ENCODE assay signal across 14 mouse cellular contexts in genomic region chr10:87046931-87047468, GRCm38 (mm10). TPM values are rescaled to one million over a fixed set of nuclear protein-coding genes. Genes with fewer than 3 reads are reported as not detected.
A peak's percentile ranks its signal among the peaks of the same experiment; 100 is the strongest.
DNase-seq lines count a peak whose midpoint lies in the region; ATAC-seq and TF ChIP-seq lines count a peak whose summit lies in the region.
"Had no signal": no experiment of that assay in that cellular context is flagged by ENCODE, and none has a peak within 500 bp of the region (broad histone marks: within the 10 kb centered on the region; RNA-seq: fewer than 3 reads in every experiment).

No protein-coding gene starts in this region.

- no peaks in the 10 kb centered on the region for H3K27me3 ChIP-seq in hindbrain, postnatal 0 days (ENCODE audit: insufficient read depth, low read length)
- H3K27me3 ChIP-seq in hindbrain, embryonic 14.5 days (ENCODE audit: control insufficient read depth, insufficient read depth, low read length) = no peaks in the 10 kb centered on the region
- H3K27me3 ChIP-seq in testis, adult 2 months (ENCODE audit: control insufficient read depth, insufficient read depth, low read length) = no peaks in the 10 kb centered on the region
- H3K27me3 ChIP-seq: limb, embryonic 12.5 days; neural tube, embryonic 15.5 days had no signal

- H3K4me1 ChIP-seq in hindbrain, postnatal 0 days (ENCODE audit: insufficient read depth, low read length) = no peaks in the 10 kb centered on the region
- no peaks in the 10 kb centered on the region for H3K4me1 ChIP-seq in hindbrain, embryonic 14.5 days (replicated peaks; ENCODE audit: control insufficient read depth, insufficient read depth, low read length)
- H3K4me1 ChIP-seq in testis, adult 2 months (ENCODE audit: control insufficient read depth, insufficient read depth, low read length) = no peaks in the 10 kb centered on the region
- H3K4me1 ChIP-seq in bone marrow macrophage, adult 2 months (ENCODE audit: control insufficient read depth, insufficient read depth, low read length) = no peaks in the 10 kb centered on the region
- H3K4me1 ChIP-seq: limb, embryonic 12.5 days; neural tube, embryonic 15.5 days had no signal

- TF ChIP-seq CTCF in hindbrain, postnatal 0 days (IDR thresholded peaks at IDR 0.05; ENCODE audit: low read depth) = peak; percentile 24; the same call in 1 of the 2 replicates
- TF ChIP-seq CTCF in testis, adult 2 months (IDR thresholded peaks at IDR 0.05; ENCODE audit: control insufficient read depth, insufficient read depth, insufficient replicate concordance, low read depth, low read length) = peak; percentile 54; the same call in 1 of the 2 replicates
- TF ChIP-seq CTCF in bone marrow macrophage, adult 2 months (IDR thresholded peaks at IDR 0.05; ENCODE audit: low read depth, low read length) = peak; percentile 14; the same call in 1 of the 2 replicates

- H3K9me3 ChIP-seq in hindbrain, postnatal 0 days (ENCODE audit: low read length) = no peaks in the 10 kb centered on the region
- H3K9me3 ChIP-seq in hindbrain, embryonic 14.5 days (ENCODE audit: control insufficient read depth, low read length) = no peaks in the 10 kb centered on the region
- H3K9me3 ChIP-seq: heart, embryonic 13.5 days; limb, embryonic 12.5 days; neural tube, embryonic 15.5 days had no signal

- H3K9ac ChIP-seq in hindbrain, postnatal 0 days (replicated peaks; ENCODE audit: low read length) = no peak overlapping the region
- no peak overlapping the region for H3K9ac ChIP-seq in hindbrain, embryonic 14.5 days
- H3K9ac ChIP-seq: heart, embryonic 13.5 days; limb, embryonic 12.5 days; neural tube, embryonic 15.5 days had no signal

- H3K4me2 ChIP-seq in hindbrain, postnatal 0 days (ENCODE audit: low read depth, low read length) = no peak overlapping the region
- H3K4me2 ChIP-seq in hindbrain, embryonic 14.5 days (replicated peaks) = no peak overlapping the region
- H3K4me2 ChIP-seq: heart, embryonic 13.5 days; limb, embryonic 12.5 days; neural tube, embryonic 15.5 days had no signal

- no peak overlapping the region for H3K4me3 ChIP-seq in hindbrain, postnatal 0 days (ENCODE audit: low read length)
- no peak overlapping the region for H3K4me3 ChIP-seq in hindbrain, embryonic 14.5 days (replicated peaks; ENCODE audit: low read length)
- H3K4me3 ChIP-seq in testis, adult 2 months (ENCODE audit: control insufficient read depth, low read depth, low read length) = no peak overlapping the region
- H3K4me3 ChIP-seq in bone marrow macrophage, adult 2 months (ENCODE audit: insufficient read depth, low read length) = no peak overlapping the region
- H3K4me3 ChIP-seq: gastrocnemius, adult 2 months; heart, embryonic 13.5 days; limb, embryonic 12.5 days; neural tube, embryonic 15.5 days had no signal

- intact Hi-C loops in heart, postnatal 36 days (cut with DNase I) = no loop called here

- no peak overlapping the region for H3K27ac ChIP-seq in hindbrain, postnatal 0 days
- H3K27ac ChIP-seq in hindbrain, embryonic 14.5 days = no peak overlapping the region
- H3K27ac ChIP-seq in testis, adult 2 months (ENCODE audit: control insufficient read depth, insufficient read depth, low read depth, low read length) = no peak overlapping the region
- H3K27ac ChIP-seq in bone marrow macrophage, adult 2 months (ENCODE audit: insufficient read depth, low read depth, low read length) = no peak overlapping the region
- H3K27ac ChIP-seq: gastrocnemius, adult 2 months; heart, embryonic 13.5 days; limb, embryonic 12.5 days; neural tube, embryonic 15.5 days had no signal

- ATAC-seq in hindbrain, postnatal 0 days = no peak
- ATAC-seq in hindbrain, embryonic 14.5 days (ENCODE audit: low FRiP score) = no peak

- DNase-seq in hindbrain, postnatal 0 days (ENCODE audit: low spot score) = no peak
- no peak for DNase-seq in hindbrain, embryonic 14.5 days (ENCODE audit: low spot score)
- DNase-seq in testis, postnatal 14 days (ENCODE audit: low spot score) = no peak
- DNase-seq in thymus, postnatal 36 days = peak; percentile 46 to 50
- DNase-seq in kidney, adult 18-20 months = no peak
- DNase-seq in heart, postnatal 36 days = no peak
- DNase-seq: gastrocnemius, adult 2 months; right cerebral cortex, postnatal 4 days had no signal

- 87% methylated on average over 10 of the region's 10 CpGs for WGBS in hindbrain, postnatal 0 days
- 87% methylated on average over 10 of the region's 10 CpGs for WGBS in hindbrain, embryonic 14.5 days

- no peak for TF ChIP-seq POLR2A in testis, adult 2 months (IDR thresholded peaks at IDR 0.05; ENCODE audit: control insufficient read depth, low read depth, low read length)
- no peak for TF ChIP-seq POLR2A in bone marrow macrophage, adult 2 months (IDR thresholded peaks at IDR 0.05; ENCODE audit: borderline replicate concordance, low read depth, low read length)

- H3K36me3 ChIP-seq in hindbrain, postnatal 0 days (ENCODE audit: insufficient read depth, low read length) = no peaks in the 10 kb centered on the region
- no peaks in the 10 kb centered on the region for H3K36me3 ChIP-seq in hindbrain, embryonic 14.5 days (replicated peaks; ENCODE audit: control insufficient read depth, insufficient read depth)
- no peaks in the 10 kb centered on the region for H3K36me3 ChIP-seq in testis, adult 2 months (ENCODE audit: control insufficient read depth, insufficient read depth, low read length)
- H3K36me3 ChIP-seq: heart, embryonic 13.5 days; limb, embryonic 12.5 days; neural tube, embryonic 15.5 days had no signal

RNA-seq across cellular contexts. Expression of gene 1700113H08Rik, which starts 10.8 kb away (rescaled TPM):
- total RNA-seq in hindbrain, postnatal 0 days (2014; rRNA removed) = 0.89 TPM in 1 of 2 replicates, not detected in the other
- polyA plus RNA-seq in hindbrain, postnatal 0 days (2015; fragmentation: Nextera tagmentation; extraction: Ambion mirVana) = 0.25 and 0.39 TPM in 2 replicates
- 0.37 TPM in 1 of 2 replicates, not detected in the other for polyA plus RNA-seq in hindbrain, embryonic 14.5 days (2014; fragmentation: Nextera tagmentation; extraction: Ambion mirVana)
- 201 and 242 TPM in 2 replicates for polyA plus RNA-seq in testis, adult 2 months (2012; rRNA removed)
- not detected in 2 replicates for polyA plus RNA-seq in bone marrow macrophage, adult 2 months (2012; ENCODE audit: insufficient read depth, insufficient read length, missing spikeins)
- not detected for total RNA-seq in heart, postnatal 36 days (2021)
- polyA plus RNA-seq: heart, embryonic 13.5 days; kidney, embryonic 14.5 days; limb, embryonic 12.5 days had no signal

RNA-seq across cellular contexts. Expression of gene Stab2, which starts 39.2 kb away (rescaled TPM):
- 0.42 TPM in 1 of 2 replicates, not detected in the other for total RNA-seq in hindbrain, postnatal 0 days (2014; rRNA removed)
- 0.10 and 0.42 TPM in 2 replicates for polyA plus RNA-seq in hindbrain, postnatal 0 days (2015; fragmentation: Nextera tagmentation; extraction: Ambion mirVana)
- 0.17 TPM in 1 of 2 replicates, not detected in the other for polyA plus RNA-seq in hindbrain, embryonic 14.5 days (2014; fragmentation: Nextera tagmentation; extraction: Ambion mirVana)
- polyA plus RNA-seq in testis, adult 2 months (2012; rRNA removed) = 5.9 and 6.5 TPM in 2 replicates
- 0.31 and 0.63 TPM in 2 replicates for polyA plus RNA-seq in bone marrow macrophage, adult 2 months (2012; ENCODE audit: insufficient read depth, insufficient read length, missing spikeins)
- total RNA-seq in heart, postnatal 36 days (2021) = under 1 TPM; 0.05 to 0.19 TPM

Comparison
In these comparisons a context has a peak if more than half of its experiments do, and no peak if none do; other contexts are left out.
1. DNase-seq: peak in thymus, postnatal 36 days (2 of 2); none in hindbrain, postnatal 0 days (single experiment), hindbrain, embryonic 14.5 days (single experiment), testis, postnatal 14 days (single experiment), kidney, adult 18-20 months (single experiment) and heart, postnatal 36 days (0 of 2).
2. RNA of gene 1700113H08Rik, which starts 10.8 kb away (polyA plus RNA-seq): 201 to 242 TPM in testis, adult 2 months; 0.25 to 0.39 TPM in hindbrain, postnatal 0 days, not detected in bone marrow macrophage, adult 2 months and 0.37 TPM in hindbrain, embryonic 14.5 days; every median in the first group is over 100 times any median in the second.
3. Peak in every context shown above with its lines, with median percentiles within 50 percentile points of each other: CTCF ChIP-seq.